Mouse (Mus musculus): ENCODE measurements around the gene Satb1. TPM values are rescaled to one million over a fixed set of nuclear protein-coding genes. Genes with fewer than 3 reads are reported as not detected.

Gene Satb1
- polyA plus RNA-seq, 1 experiment from 2014 or later: 32.0 TPM

GRCm38 (mm10) chr17:51831702-51832420 lies 1.2 kb downstream of the Satb1 start:
- ATAC-seq (ENCODE audit: low FRiP score) (peak; percentile 62), DNase-seq (ENCODE audit: low spot score) (peak; percentile 62)
- Histone ChIP-seq H3K9ac (ENCODE audit: low read depth, low read length) (peak overlapping the region; percentile 62), H3K36me3 (ENCODE audit: control insufficient read depth, insufficient read depth, low read length) (no peaks in the 10 kb centered on the region), H3K27me3 (ENCODE audit: control insufficient read depth, insufficient read depth, low read length) (peaks cover 20% of the 10 kb centered on the region), H3K9me3 (ENCODE audit: control insufficient read depth, low read length) (no peaks in the 10 kb centered on the region), H3K4me3 (ENCODE audit: low read depth, low read length) (peak overlapping the region; percentile 62), H3K4me1 (replicated peaks; ENCODE audit: control insufficient read depth, insufficient read depth, low read length) (peaks cover 7% of the 10 kb centered on the region; the same call in 1 of the 2 replicates), H3K27ac (ENCODE audit: low read depth, low read length) (no peak overlapping the region), H3K4me2 (replicated peaks; ENCODE audit: low read depth, low read length) (peak overlapping the region; percentile 99)
- 0% methylated on average over 49 of the region's 57 CpGs for WGBS

- peak overlapping the region; percentile 99 for H3K4me2 ChIP-seq (replicated peaks; ENCODE audit: low read depth, low read length)
- peaks cover 7% of the 10 kb centered on the region; the same call in 1 of the 2 replicates for H3K4me1 ChIP-seq (replicated peaks; ENCODE audit: control insufficient read depth, insufficient read depth, low read length)
- H3K9me3 ChIP-seq (ENCODE audit: control insufficient read depth, low read length): no peaks in the 10 kb centered on the region
- no peaks in the 10 kb centered on the region for H3K36me3 ChIP-seq (ENCODE audit: control insufficient read depth, insufficient read depth, low read length)
- ATAC-seq (ENCODE audit: low FRiP score) (peak; percentile 8; the same call in 1 of the 2 replicates), DNase-seq (ENCODE audit: low spot score) (no peak)
- H3K9ac ChIP-seq (ENCODE audit: low read depth, low read length): no peak overlapping the region
- WGBS: 12% methylated on average over 14 of the region's 14 CpGs
- H3K27ac ChIP-seq (ENCODE audit: low read depth, low read length): no peak overlapping the region
- peaks cover 20% of the 10 kb centered on the region for H3K27me3 ChIP-seq (ENCODE audit: control insufficient read depth, insufficient read depth, low read length)
- peak overlapping the region; percentile 62 for H3K4me3 ChIP-seq (ENCODE audit: low read depth, low read length)
Measured at GRCm38 (mm10) chr17:51831121-51831701, 1.9 kb downstream of the Satb1 start.

GRCm38 (mm10) chr17:51829436-51829835 lies 3.7 kb downstream of the Satb1 start:
- DNase-seq (ENCODE audit: low spot score): no peak

GRCm38 (mm10) chr17:51827922-51828410 lies 5.1 kb downstream of the Satb1 start:
- Histone ChIP-seq H3K27me3 (ENCODE audit: control insufficient read depth, insufficient read depth, low read length) (peaks cover 11% of the 10 kb centered on the region), H3K9me3 (ENCODE audit: control insufficient read depth, low read length) (no peaks in the 10 kb centered on the region), H3K27ac (ENCODE audit: low read depth, low read length) (no peak overlapping the region), H3K9ac (ENCODE audit: low read depth, low read length) (no peak overlapping the region), H3K4me1 (replicated peaks; ENCODE audit: control insufficient read depth, insufficient read depth, low read length) (peaks cover 4% of the 10 kb centered on the region; the same call in 1 of the 2 replicates), H3K4me3 (ENCODE audit: low read depth, low read length) (no peak overlapping the region), H3K36me3 (ENCODE audit: control insufficient read depth, insufficient read depth, low read length) (no peaks in the 10 kb centered on the region), H3K4me2 (replicated peaks; ENCODE audit: low read depth, low read length) (no peak overlapping the region)
- no peak for DNase-seq (ENCODE audit: low spot score)
- ATAC-seq (ENCODE audit: low FRiP score): no peak
- WGBS: 78% methylated on average over 8 of the region's 8 CpGs

More at GRCm38 (mm10) chr17:51829436-51829835, 3.7 kb downstream of the Satb1 start:
- H3K36me3 ChIP-seq (ENCODE audit: control insufficient read depth, insufficient read depth, low read length): no peaks in the 10 kb centered on the region
- no peak for ATAC-seq (ENCODE audit: low FRiP score)
- no peak overlapping the region for H3K4me3 ChIP-seq (ENCODE audit: low read depth, low read length)
- no peak overlapping the region for H3K27ac ChIP-seq (ENCODE audit: low read depth, low read length)
- H3K27me3 ChIP-seq (ENCODE audit: control insufficient read depth, insufficient read depth, low read length): peaks cover 20% of the 10 kb centered on the region
- no peak overlapping the region for H3K9ac ChIP-seq (ENCODE audit: low read depth, low read length)
- peaks cover 7% of the 10 kb centered on the region; the same call in 1 of the 2 replicates for H3K4me1 ChIP-seq (replicated peaks; ENCODE audit: control insufficient read depth, insufficient read depth, low read length)
- H3K9me3 ChIP-seq (ENCODE audit: control insufficient read depth, low read length): no peaks in the 10 kb centered on the region
- H3K4me2 ChIP-seq (replicated peaks; ENCODE audit: low read depth, low read length): no peak overlapping the region

- H3K9ac ChIP-seq (ENCODE audit: low read depth, low read length): no peak overlapping the region
- peaks cover 8% of the 10 kb centered on the region for H3K27me3 ChIP-seq (ENCODE audit: control insufficient read depth, insufficient read depth, low read length)
- 71% methylated on average over 4 of the region's 4 CpGs for WGBS
- no peaks in the 10 kb centered on the region for H3K9me3 ChIP-seq (ENCODE audit: control insufficient read depth, low read length)
- DNase-seq (ENCODE audit: low spot score) (no peak), ATAC-seq (ENCODE audit: low FRiP score) (no peak)
- no peaks in the 10 kb centered on the region for H3K36me3 ChIP-seq (ENCODE audit: control insufficient read depth, insufficient read depth, low read length)
- peaks cover 2% of the 10 kb centered on the region; the same call in 1 of the 2 replicates for H3K4me1 ChIP-seq (replicated peaks; ENCODE audit: control insufficient read depth, insufficient read depth, low read length)
- no peak overlapping the region for H3K27ac ChIP-seq (ENCODE audit: low read depth, low read length)
- no peak overlapping the region for H3K4me3 ChIP-seq (ENCODE audit: low read depth, low read length)
- H3K4me2 ChIP-seq (replicated peaks; ENCODE audit: low read depth, low read length): no peak overlapping the region
Measured at GRCm38 (mm10) chr17:51826461-51826860, 6.6 kb downstream of the Satb1 start.

GRCm38 (mm10) chr17:51814301-51814700 lies 18.8 kb downstream of the Satb1 start:
- Histone ChIP-seq H3K9me3 (ENCODE audit: control insufficient read depth, low read length) (no peaks in the 10 kb centered on the region), H3K27me3 (ENCODE audit: control insufficient read depth, insufficient read depth, low read length) (no peaks in the 10 kb centered on the region), H3K4me1 (replicated peaks; ENCODE audit: control insufficient read depth, insufficient read depth, low read length) (no peaks in the 10 kb centered on the region), H3K9ac (ENCODE audit: low read depth, low read length) (no peak overlapping the region), H3K36me3 (ENCODE audit: control insufficient read depth, insufficient read depth, low read length) (no peaks in the 10 kb centered on the region), H3K27ac (ENCODE audit: low read depth, low read length) (no peak overlapping the region), H3K4me3 (ENCODE audit: low read depth, low read length) (no peak overlapping the region), H3K4me2 (replicated peaks; ENCODE audit: low read depth, low read length) (no peak overlapping the region)
- WGBS: 29% methylated on average over 6 of the region's 6 CpGs
- ATAC-seq (ENCODE audit: low FRiP score) (no peak), DNase-seq (ENCODE audit: low spot score) (no peak)

GRCm38 (mm10) chr17:51813784-51814120 lies 19.3 kb downstream of the Satb1 start:
- no peaks in the 10 kb centered on the region for H3K4me1 ChIP-seq (replicated peaks; ENCODE audit: control insufficient read depth, insufficient read depth, low read length)
- H3K9me3 ChIP-seq (ENCODE audit: control insufficient read depth, low read length): no peaks in the 10 kb centered on the region
- H3K9ac ChIP-seq (ENCODE audit: low read depth, low read length): peak overlapping the region; percentile 82
- peak overlapping the region; percentile 96; the same call in 1 of the 2 replicates for H3K27ac ChIP-seq (ENCODE audit: low read depth, low read length)
- peak overlapping the region; percentile 48 for H3K4me2 ChIP-seq (replicated peaks; ENCODE audit: low read depth, low read length)
- WGBS: 3% methylated on average over 6 of the region's 6 CpGs
- no peaks in the 10 kb centered on the region for H3K27me3 ChIP-seq (ENCODE audit: control insufficient read depth, insufficient read depth, low read length)
- no peak for DNase-seq (ENCODE audit: low spot score)
- peak overlapping the region; percentile 69 for H3K4me3 ChIP-seq (ENCODE audit: low read depth, low read length)
- ATAC-seq (ENCODE audit: low FRiP score): no peak
- no peaks in the 10 kb centered on the region for H3K36me3 ChIP-seq (ENCODE audit: control insufficient read depth, insufficient read depth, low read length)

- Histone ChIP-seq H3K27me3 (ENCODE audit: control insufficient read depth, insufficient read depth, low read length) (no peaks in the 10 kb centered on the region), H3K4me3 (ENCODE audit: low read depth, low read length) (peak overlapping the region; percentile 69), H3K27ac (ENCODE audit: low read depth, low read length) (peak overlapping the region; percentile 96), H3K9ac (ENCODE audit: low read depth, low read length) (peak overlapping the region; percentile 82), H3K4me1 (replicated peaks; ENCODE audit: control insufficient read depth, insufficient read depth, low read length) (no peaks in the 10 kb centered on the region), H3K4me2 (replicated peaks; ENCODE audit: low read depth, low read length) (peak overlapping the region; percentile 48), H3K9me3 (ENCODE audit: control insufficient read depth, low read length) (no peaks in the 10 kb centered on the region), H3K36me3 (ENCODE audit: control insufficient read depth, insufficient read depth, low read length) (no peaks in the 10 kb centered on the region)
- 1% methylated on average over 55 of the region's 115 CpGs for WGBS
- DNase-seq (ENCODE audit: low spot score) (peak; percentile 85), ATAC-seq (ENCODE audit: low FRiP score) (peak; percentile 86)
Measured at GRCm38 (mm10) chr17:51812942-51813783, 19.9 kb downstream of the Satb1 start.
